Mouse (Mus musculus) C2C12 (cell line): ENCODE measurements at regions not wholly inside any gene's neighbourhood (a gene's known extent, or its start where the extent isn't known, plus 50 kb on each side); places are given as distances from the start of the nearest gene placed in this dataset.

ENCODE experiments used
- CTCF ChIP-seq: IDR thresholded peaks from one replicate; pipeline ENCODE4 v1.5.1; 2011; ENCODE audit not compliant: control insufficient read depth, insufficient read depth, insufficient read length
- FOSL1 ChIP-seq: IDR thresholded peaks from one replicate; pipeline ENCODE4 v1.8.0; 2011; ENCODE audit warnings: mild to moderate bottlenecking, low read length; ENCODE audit not compliant: poor library complexity, insufficient read depth, severe bottlenecking
- MAX ChIP-seq: IDR thresholded peaks from one replicate; pipeline ENCODE4 v1.6.1; 2011; ENCODE audit warnings: mild to moderate bottlenecking, control low read depth
- MYOG ChIP-seq: IDR thresholded peaks from one replicate; pipeline ENCODE4 v1.6.1; 2011; ENCODE audit not compliant: control insufficient read depth, insufficient read length; ENCODE audit errors: extremely low read depth
- USF1 ChIP-seq: IDR thresholded peaks from one replicate; pipeline ENCODE4 v1.6.1; 2011; ENCODE audit warnings: low read depth, mild to moderate bottlenecking, control low read depth, moderate library complexity

GRCm38 (mm10) chr12:46931086-46931485 is 112.4 kb upstream of the Nova1 start:
- TF ChIP-seq CTCF, result no peak
- no peak for TF ChIP-seq USF1
- TF ChIP-seq FOSL1, result no peak
- no peak for TF ChIP-seq MAX
- TF ChIP-seq MYOG, result no peak
